ENCODE assay signal across 8 mouse cellular contexts in the genomic region with DNA sequence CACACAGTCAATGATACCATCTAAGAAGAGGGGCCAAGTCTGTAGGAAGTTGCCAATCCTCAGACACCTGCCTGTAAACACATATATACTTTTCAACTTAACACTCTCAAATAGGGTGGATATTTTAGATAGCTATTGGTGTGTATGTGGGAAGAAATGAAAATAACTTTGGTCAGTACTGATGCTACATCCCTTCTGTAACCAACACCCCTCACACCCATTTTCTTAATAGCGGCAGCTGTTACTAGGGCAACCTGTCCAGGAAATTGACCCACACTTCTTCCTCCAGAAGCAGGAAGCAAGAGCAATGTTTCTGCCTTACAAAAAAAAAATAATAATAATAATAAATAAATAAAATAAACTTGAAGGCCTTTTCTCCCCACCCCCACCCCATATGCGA. TPM values are rescaled to one million over a fixed set of nuclear protein-coding genes. Genes with fewer than 3 reads are reported as not detected.
A peak's percentile ranks its signal among the peaks of the same experiment; 100 is the strongest.
DNase-seq lines count a peak whose midpoint lies in the region; ATAC-seq and TF ChIP-seq lines count a peak whose summit lies in the region.

No protein-coding gene starts in this region.

- H3K4me3 ChIP-seq in heart, postnatal 0 days (ENCODE audit: low read depth, low read length): peak overlapping the region; percentile 75
- peak overlapping the region; percentile 76 for H3K4me3 ChIP-seq in bone marrow, adult 2 months (replicated peaks; ENCODE audit: control insufficient read depth, low read depth, low read length)
- peak overlapping the region; percentile 70 for H3K4me3 ChIP-seq in hindbrain, embryonic 14.5 days (replicated peaks; ENCODE audit: low read length)
- peak overlapping the region; percentile 81 for H3K4me3 ChIP-seq in midbrain, embryonic 14.5 days (replicated peaks; ENCODE audit: low read depth, low read length)

- no peaks in the 10 kb centered on the region for H3K9me3 ChIP-seq in heart, postnatal 0 days (replicated peaks; ENCODE audit: control insufficient read depth, low read length)
- no peaks in the 10 kb centered on the region for H3K9me3 ChIP-seq in hindbrain, embryonic 14.5 days (ENCODE audit: control insufficient read depth, low read length)
- no peaks in the 10 kb centered on the region for H3K9me3 ChIP-seq in midbrain, embryonic 14.5 days (ENCODE audit: control insufficient read depth, low read length)

- no peak for TF ChIP-seq CTCF in heart, postnatal 0 days (IDR thresholded peaks at IDR 0.05; ENCODE audit: low read depth)
- TF ChIP-seq CTCF in bone marrow, adult 2 months (IDR thresholded peaks at IDR 0.05; ENCODE audit: control insufficient read depth, insufficient read depth, low read length): no peak

- no peaks in the 10 kb centered on the region for H3K27me3 ChIP-seq in heart, postnatal 0 days (ENCODE audit: control insufficient read depth, insufficient read depth, low read length)
- H3K27me3 ChIP-seq in hindbrain, embryonic 14.5 days (ENCODE audit: control insufficient read depth, insufficient read depth, low read length): no peaks in the 10 kb centered on the region
- no peaks in the 10 kb centered on the region for H3K27me3 ChIP-seq in midbrain, embryonic 14.5 days (ENCODE audit: control insufficient read depth, insufficient read depth, low read length)

- H3K27ac ChIP-seq in heart, postnatal 0 days (ENCODE audit: low read depth): peak overlapping the region; percentile 98
- no peak overlapping the region for H3K27ac ChIP-seq in bone marrow, adult 2 months (ENCODE audit: control insufficient read depth, insufficient read depth, low read depth, low read length, poor library complexity)
- H3K27ac ChIP-seq in hindbrain, embryonic 14.5 days: peak overlapping the region; percentile 97; the same call in 1 of the 2 replicates
- no peak overlapping the region for H3K27ac ChIP-seq in midbrain, embryonic 14.5 days (replicated peaks; ENCODE audit: low read depth, low read length)

- WGBS in heart, postnatal 0 days: 16% methylated on average over 2 of the region's 2 CpGs
- 10% methylated on average over 2 of the region's 2 CpGs for WGBS in bone marrow, adult 2 months
- WGBS in hindbrain, embryonic 14.5 days: 23% methylated on average over 2 of the region's 2 CpGs
- WGBS in midbrain, embryonic 14.5 days: 16% methylated on average over 2 of the region's 2 CpGs

- no peak for ATAC-seq in heart, postnatal 0 days (ENCODE audit: insufficient read depth, low read depth)
- no peak for ATAC-seq in hindbrain, embryonic 14.5 days (ENCODE audit: low FRiP score)
- ATAC-seq in midbrain, embryonic 14.5 days (ENCODE audit: low FRiP score, low TSS enrichment): no peak

- H3K4me1 ChIP-seq in heart, postnatal 0 days (ENCODE audit: control insufficient read depth, insufficient read depth): peaks cover 34% of the 10 kb centered on the region
- H3K4me1 ChIP-seq in bone marrow, adult 2 months (ENCODE audit: control insufficient read depth, insufficient read depth, low read length): peaks cover 3% of the 10 kb centered on the region; the same call in 1 of the 2 replicates
- peaks cover 19% of the 10 kb centered on the region for H3K4me1 ChIP-seq in hindbrain, embryonic 14.5 days (replicated peaks; ENCODE audit: control insufficient read depth, insufficient read depth, low read length)
- H3K4me1 ChIP-seq in midbrain, embryonic 14.5 days (ENCODE audit: control insufficient read depth, insufficient read depth, low read length): peaks cover 18% of the 10 kb centered on the region

- DNase-seq in heart, postnatal 0 days (ENCODE audit: low spot score): no peak
- no peak for DNase-seq in heart, adult 18-20 months
- no peak for DNase-seq in hindbrain, embryonic 14.5 days (ENCODE audit: low spot score)
- no peak for DNase-seq in midbrain, embryonic 14.5 days
- no peak for DNase-seq in frontal cortex, adult 2 months (ENCODE audit: extremely low spot score in 1 of 2, low spot score in 1 of 2)
- DNase-seq in adrenal gland, postnatal 4 days (ENCODE audit: low spot score in 2 of 2): no peak
- DNase-seq in thymus, postnatal 36 days: no peak

- peak overlapping the region; percentile 91 for H3K9ac ChIP-seq in heart, postnatal 0 days (replicated peaks; ENCODE audit: low read depth, low read length)
- peak overlapping the region; percentile 90 for H3K9ac ChIP-seq in hindbrain, embryonic 14.5 days
- H3K9ac ChIP-seq in midbrain, embryonic 14.5 days (replicated peaks; ENCODE audit: low read length): peak overlapping the region; percentile 88; the same call in 1 of the 2 replicates

- TF ChIP-seq EP300 in heart, postnatal 0 days (IDR thresholded peaks at IDR 0.05; ENCODE audit: low read depth): no peak

- H3K4me2 ChIP-seq in heart, postnatal 0 days (ENCODE audit: low read depth, low read length): peak overlapping the region; percentile 78
- peak overlapping the region; percentile 87 for H3K4me2 ChIP-seq in hindbrain, embryonic 14.5 days (replicated peaks)
- H3K4me2 ChIP-seq in midbrain, embryonic 14.5 days (ENCODE audit: low read length): peak overlapping the region; percentile 94

- H3K36me3 ChIP-seq in heart, postnatal 0 days (replicated peaks; ENCODE audit: control insufficient read depth, insufficient read depth, low read length): 0 out of 2 replicates have a peak, but pooled peaks cover 4% of the 10 kb centered on the region
- H3K36me3 ChIP-seq in hindbrain, embryonic 14.5 days (replicated peaks; ENCODE audit: control insufficient read depth, insufficient read depth): 0 out of 2 replicates have a peak, but pooled peaks cover 4% of the 10 kb centered on the region
- peaks cover 4% of the 10 kb centered on the region for H3K36me3 ChIP-seq in midbrain, embryonic 14.5 days (ENCODE audit: control insufficient read depth, insufficient read depth, low read length)

- no peak for TF ChIP-seq POLR2A in bone marrow, adult 2 months (IDR thresholded peaks at IDR 0.05; ENCODE audit: borderline replicate concordance, control insufficient read depth, low read depth, low read length)

RNA-seq across cellular contexts. Expression of a gene that starts 1.1 kb away (rescaled TPM):
- 26.1 and 26.6 TPM in 2 replicates for total RNA-seq in heart, postnatal 0 days (2014; rRNA removed; ENCODE audit: low replicate concordance)
- polyA plus RNA-seq in heart, postnatal 0 days (2015; fragmentation: Nextera tagmentation; extraction: Ambion mirVana): 7.8 and 8.3 TPM in 2 replicates
- 10 to 100 TPM; 24.6 TPM for total RNA-seq in heart, adult 18-20 months (2021)
- polyA plus RNA-seq in bone marrow, adult 2 months (2011; ENCODE audit: insufficient read depth, insufficient read length, low replicate concordance, missing spikeins): 7.1 and 21.2 TPM in 2 replicates
- 32.2 and 36.0 TPM in 2 replicates for polyA plus RNA-seq in hindbrain, embryonic 14.5 days (2014; fragmentation: Nextera tagmentation; extraction: Ambion mirVana)
- 32.3 and 35.0 TPM in 2 replicates for polyA plus RNA-seq in midbrain, embryonic 14.5 days (2014; fragmentation: Nextera tagmentation; extraction: Ambion mirVana)
- polyA plus RNA-seq in frontal cortex, adult 2 months (2012; rRNA removed): 44.3 and 49.0 TPM in 2 replicates
- total RNA-seq in adrenal gland, postnatal 4 days (2021): 10 to 100 TPM; 56.4 to 57.6 TPM

RNA-seq across cellular contexts. Expression of a gene that starts 33.3 kb away (rescaled TPM):
- total RNA-seq in heart, postnatal 0 days (2014; rRNA removed; ENCODE audit: low replicate concordance): 26.4 and 30.9 TPM in 2 replicates
- polyA plus RNA-seq in heart, postnatal 0 days (2015; fragmentation: Nextera tagmentation; extraction: Ambion mirVana): 10.2 and 11.2 TPM in 2 replicates
- total RNA-seq in heart, adult 18-20 months (2021): 10 to 100 TPM; 16.2 to 16.8 TPM
- polyA plus RNA-seq in bone marrow, adult 2 months (2011; ENCODE audit: insufficient read depth, insufficient read length, low replicate concordance, missing spikeins): 6.4 and 10.6 TPM in 2 replicates
- polyA plus RNA-seq in hindbrain, embryonic 14.5 days (2014; fragmentation: Nextera tagmentation; extraction: Ambion mirVana): 2.8 and 4.0 TPM in 2 replicates
- 0.65 and 2.3 TPM in 2 replicates for polyA plus RNA-seq in midbrain, embryonic 14.5 days (2014; fragmentation: Nextera tagmentation; extraction: Ambion mirVana)
- polyA plus RNA-seq in frontal cortex, adult 2 months (2012; rRNA removed): 24.0 and 27.2 TPM in 2 replicates
- total RNA-seq in adrenal gland, postnatal 4 days (2021): 100 to 1,000 TPM; 120 to 121 TPM

RNA-seq across cellular contexts. Expression of a gene that starts 42.6 kb away (rescaled TPM):
- 3.3 and 6.2 TPM in 2 replicates for total RNA-seq in heart, postnatal 0 days (2014; rRNA removed; ENCODE audit: low replicate concordance)
- 2.3 and 2.4 TPM in 2 replicates for polyA plus RNA-seq in heart, postnatal 0 days (2015; fragmentation: Nextera tagmentation; extraction: Ambion mirVana)
- under 1 TPM; 0.50 to 0.62 TPM for total RNA-seq in heart, adult 18-20 months (2021)
- 4.4 and 5.6 TPM in 2 replicates for polyA plus RNA-seq in bone marrow, adult 2 months (2011; ENCODE audit: insufficient read depth, insufficient read length, low replicate concordance, missing spikeins)
- 24.1 and 24.8 TPM in 2 replicates for polyA plus RNA-seq in hindbrain, embryonic 14.5 days (2014; fragmentation: Nextera tagmentation; extraction: Ambion mirVana)
- 23.6 and 25.0 TPM in 2 replicates for polyA plus RNA-seq in midbrain, embryonic 14.5 days (2014; fragmentation: Nextera tagmentation; extraction: Ambion mirVana)
- polyA plus RNA-seq in frontal cortex, adult 2 months (2012; rRNA removed): 7.9 and 8.4 TPM in 2 replicates
- 10 to 100 TPM; 76.7 to 83.4 TPM for total RNA-seq in adrenal gland, postnatal 4 days (2021)

RNA-seq across cellular contexts. Expression of a gene that starts 43.6 kb away (rescaled TPM):
- total RNA-seq in heart, postnatal 0 days (2014; rRNA removed; ENCODE audit: low replicate concordance): 46.8 and 53.5 TPM in 2 replicates
- 60.2 and 60.8 TPM in 2 replicates for polyA plus RNA-seq in heart, postnatal 0 days (2015; fragmentation: Nextera tagmentation; extraction: Ambion mirVana)
- total RNA-seq in heart, adult 18-20 months (2021): 10 to 100 TPM; 29.3 to 30.1 TPM
- 85.2 and 110 TPM in 2 replicates for polyA plus RNA-seq in bone marrow, adult 2 months (2011; ENCODE audit: insufficient read depth, insufficient read length, low replicate concordance, missing spikeins)
- 228 and 235 TPM in 2 replicates for polyA plus RNA-seq in hindbrain, embryonic 14.5 days (2014; fragmentation: Nextera tagmentation; extraction: Ambion mirVana)
- polyA plus RNA-seq in midbrain, embryonic 14.5 days (2014; fragmentation: Nextera tagmentation; extraction: Ambion mirVana): 271 and 282 TPM in 2 replicates
- 84.3 and 89.2 TPM in 2 replicates for polyA plus RNA-seq in frontal cortex, adult 2 months (2012; rRNA removed)
- 10 to 100 TPM; 81.8 to 92.6 TPM for total RNA-seq in adrenal gland, postnatal 4 days (2021)

RNA-seq across cellular contexts. Expression of a gene that starts 58.5 kb away (rescaled TPM):
- 44.3 and 59.2 TPM in 2 replicates for total RNA-seq in heart, postnatal 0 days (2014; rRNA removed; ENCODE audit: low replicate concordance)
- 85.5 and 90.5 TPM in 2 replicates for polyA plus RNA-seq in heart, postnatal 0 days (2015; fragmentation: Nextera tagmentation; extraction: Ambion mirVana)
- total RNA-seq in heart, adult 18-20 months (2021): 10 to 100 TPM; 62.0 to 70.7 TPM
- 14.8 and 22.4 TPM in 2 replicates for polyA plus RNA-seq in bone marrow, adult 2 months (2011; ENCODE audit: insufficient read depth, insufficient read length, low replicate concordance, missing spikeins)
- 86.8 and 94.0 TPM in 2 replicates for polyA plus RNA-seq in hindbrain, embryonic 14.5 days (2014; fragmentation: Nextera tagmentation; extraction: Ambion mirVana)
- polyA plus RNA-seq in midbrain, embryonic 14.5 days (2014; fragmentation: Nextera tagmentation; extraction: Ambion mirVana): 89.7 and 92.8 TPM in 2 replicates
- 76.1 and 78.7 TPM in 2 replicates for polyA plus RNA-seq in frontal cortex, adult 2 months (2012; rRNA removed)
- total RNA-seq in adrenal gland, postnatal 4 days (2021): 10 to 100 TPM; 70.9 to 72.3 TPM

Comparison
In these comparisons a context has a peak if more than half of its experiments do, and no peak if none do; other contexts are left out.
1. H3K27ac ChIP-seq: peak in heart, postnatal 0 days (single experiment) and hindbrain, embryonic 14.5 days (single experiment); none in bone marrow, adult 2 months (single experiment) and midbrain, embryonic 14.5 days (single experiment).
2. Peak in every context shown above with its lines, with median percentiles within 50 percentile points of each other: H3K4me2 ChIP-seq, H3K4me3 ChIP-seq and H3K9ac ChIP-seq.